Mouse (Mus musculus) megakaryocyte-erythroid progenitor cell, adult 5-6 weeks (primary cell): ENCODE results near the gene Pla2g7. TPM values are rescaled to one million over a fixed set of nuclear protein-coding genes. Genes with fewer than 3 reads are reported as not detected.
A peak's percentile ranks its signal among the peaks of the same experiment; 100 is the strongest.

ENCODE experiments used
- ATAC-seq: replicated peaks from 2 replicates; pipeline ENCODE4 v1.8.0; 2016; ENCODE audit warnings: mild to moderate bottlenecking, inconsistent platforms; ENCODE audit not compliant: severe bottlenecking, poor library complexity, low FRiP score, low TSS enrichment
- total RNA-seq, 2 experiments: library from RNA; stranded (forward) in 1 of 2; stranded (reverse) in 1 of 2; fragments of 200-1000, 215-1000 nt in 1 of 2; fragments of >200 nt in 1 of 2; fragmentation: Nextera tagmentation in 1 of 2; gene quantifications; 2 replicates each; pipeline ENCODE4 v1.2.3; 2014 to 2017

The Pla2g7 gene
- total RNA-seq, 2 experiments from 2014 or later: not detected

DNA sequence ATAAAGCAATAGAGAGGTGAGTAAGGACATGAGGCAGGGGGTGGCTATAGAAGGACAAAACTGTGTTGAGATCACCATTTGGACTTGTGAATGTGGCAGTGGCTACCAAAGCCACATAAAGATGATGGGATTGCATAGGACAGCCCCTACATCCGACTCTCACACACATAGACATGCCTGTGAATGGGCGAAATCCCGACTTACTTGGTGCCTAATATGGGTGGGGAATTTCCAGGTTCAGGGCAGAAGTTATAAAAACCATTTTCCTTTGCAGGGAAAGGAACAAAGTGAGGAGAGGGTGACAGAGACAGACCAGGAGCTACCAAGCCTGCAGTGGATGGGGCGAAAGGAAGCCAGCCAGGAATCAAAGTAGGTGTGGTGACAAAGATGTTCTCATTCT is 69.2 kb downstream of the Pla2g7 start:
- ATAC-seq: no peak

DNA sequence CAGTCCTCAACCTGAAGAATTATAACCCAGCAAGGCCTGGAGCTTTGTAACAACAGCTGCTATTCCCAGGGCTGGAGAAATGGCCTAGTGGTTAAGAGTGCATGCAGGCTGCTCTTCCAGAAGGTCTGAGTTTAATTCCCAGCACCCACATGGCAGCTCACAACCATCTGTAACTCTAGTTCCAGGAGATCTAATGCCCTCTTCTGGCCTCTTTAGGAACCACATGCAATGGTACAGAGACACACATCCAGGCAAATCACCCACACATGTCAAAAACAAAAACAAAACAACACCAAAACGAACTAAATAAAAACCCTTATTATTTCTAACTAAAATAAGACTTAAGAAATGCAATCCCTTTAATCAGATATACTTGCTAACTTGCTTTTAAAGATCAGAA is 72.9 kb downstream of the Pla2g7 start:
- no peak for ATAC-seq

DNA sequence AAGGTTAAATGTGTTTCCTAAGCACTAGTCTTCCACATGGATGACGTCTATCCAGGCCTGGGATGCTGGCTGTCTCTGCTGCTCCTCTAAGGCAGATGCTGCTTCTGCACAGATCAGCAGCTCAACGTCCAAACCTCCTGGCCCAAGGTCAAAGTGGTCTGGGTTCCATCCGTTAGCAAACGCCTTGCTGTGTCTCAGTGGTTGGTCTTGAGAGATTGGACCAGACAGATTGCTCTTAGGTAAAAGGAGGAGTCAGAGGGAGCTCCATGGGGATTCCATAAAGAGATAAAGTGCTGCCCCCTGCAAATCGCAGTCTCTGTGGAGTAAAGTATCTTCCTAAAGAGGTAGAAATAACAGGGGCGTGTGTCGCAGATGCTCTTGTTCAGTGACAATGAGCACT is 75.3 kb downstream of the Pla2g7 start:
- ATAC-seq: no peak

DNA sequence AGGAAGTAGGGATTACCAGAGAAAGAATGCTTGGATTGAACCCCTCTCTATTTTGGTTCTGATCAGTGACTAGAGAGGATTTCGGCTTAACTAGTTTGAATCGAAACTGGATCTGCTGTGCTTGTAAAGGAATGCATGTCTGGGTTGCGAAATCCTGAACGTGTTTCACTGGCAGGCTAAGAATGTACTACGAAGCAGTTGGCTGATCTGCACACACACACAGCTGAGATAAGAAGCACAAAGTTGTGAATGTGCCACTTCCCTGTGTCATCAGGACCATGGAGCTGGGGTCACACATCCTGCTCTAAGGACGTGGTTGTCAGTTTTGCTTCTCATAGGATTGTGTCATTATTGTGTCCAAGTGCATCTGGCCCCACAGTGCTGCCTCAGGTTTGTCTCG is 76.5 kb downstream of the Pla2g7 start:
- ATAC-seq: no peak

DNA sequence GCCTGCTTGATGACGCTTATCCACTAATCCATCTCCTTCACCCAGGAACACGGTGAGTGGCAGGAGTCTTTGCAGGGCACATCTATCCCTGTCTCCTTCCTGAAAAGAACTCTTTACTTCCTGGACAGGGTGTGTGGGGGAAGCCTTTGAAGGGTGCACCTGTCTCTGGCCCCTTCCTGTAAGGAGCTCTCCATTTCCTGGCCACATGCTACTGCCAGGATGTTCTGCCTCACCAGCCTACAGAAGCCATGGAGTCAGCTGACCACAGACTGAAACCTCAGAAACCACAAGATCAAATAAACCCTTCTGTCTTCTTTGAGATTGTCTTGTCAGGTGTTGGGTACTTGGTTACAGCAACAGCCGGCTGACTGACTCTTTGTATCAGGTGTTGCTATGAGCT is 77.2 kb downstream of the Pla2g7 start:
- no peak for ATAC-seq

DNA sequence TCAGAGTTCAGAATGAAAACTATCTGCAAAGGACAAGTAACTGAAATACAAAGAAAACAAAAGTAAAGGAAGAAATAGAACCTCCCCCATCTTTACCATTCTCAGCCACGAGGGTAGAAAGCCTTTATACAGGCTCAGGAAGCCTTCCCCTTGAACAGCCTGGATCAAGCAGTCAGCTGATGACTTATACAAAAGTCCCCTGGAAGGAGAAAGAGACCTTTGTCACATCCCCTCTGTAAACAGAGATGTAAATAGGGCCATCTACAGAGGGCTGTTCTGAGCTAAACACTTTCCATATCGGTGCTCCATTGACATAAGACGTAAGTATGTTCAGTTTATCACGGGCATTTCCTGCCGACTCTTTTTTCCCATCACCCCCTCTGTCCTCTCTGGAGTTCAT is 79.0 kb downstream of the Pla2g7 start:
- no peak for ATAC-seq

DNA sequence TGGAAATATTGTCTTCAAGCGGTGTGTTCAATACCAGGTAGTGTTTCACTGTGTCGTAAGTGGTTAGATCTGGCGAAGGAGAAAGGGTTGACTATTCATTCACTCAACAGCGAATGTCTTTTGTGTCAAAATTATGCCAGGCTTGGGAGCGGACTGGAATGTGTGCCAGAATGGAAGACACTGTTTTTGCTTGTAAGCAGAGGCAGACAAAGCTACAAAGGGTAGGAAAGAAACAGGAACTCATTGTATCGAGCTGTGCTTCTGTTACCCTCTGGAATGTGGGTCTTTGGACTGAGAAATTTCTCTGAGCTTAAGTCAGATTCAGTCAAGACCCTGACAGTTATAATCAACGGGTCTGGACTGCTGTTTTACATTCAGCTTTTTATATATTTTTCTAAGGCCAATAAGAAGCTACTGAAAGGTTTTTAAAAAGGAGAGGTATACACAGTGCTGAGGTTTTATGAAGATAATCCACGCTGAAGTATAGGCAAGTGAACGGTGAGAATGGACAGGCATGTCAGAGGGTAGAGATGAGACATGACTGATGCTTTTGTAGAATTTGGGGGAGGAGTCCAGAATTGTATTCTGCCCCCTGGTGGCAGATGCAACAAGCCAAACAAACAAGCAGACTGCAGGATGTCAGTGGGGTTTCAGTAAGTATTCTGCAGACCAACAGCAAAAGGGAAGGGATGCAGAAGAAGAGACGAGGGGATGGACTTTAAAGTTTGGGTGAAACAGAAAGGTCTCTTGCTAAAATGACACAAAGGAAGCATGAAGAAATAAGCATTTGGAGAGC is 81.9 kb downstream of the Pla2g7 start:
- ATAC-seq: no peak; the same call in 1 of the 2 replicates

DNA sequence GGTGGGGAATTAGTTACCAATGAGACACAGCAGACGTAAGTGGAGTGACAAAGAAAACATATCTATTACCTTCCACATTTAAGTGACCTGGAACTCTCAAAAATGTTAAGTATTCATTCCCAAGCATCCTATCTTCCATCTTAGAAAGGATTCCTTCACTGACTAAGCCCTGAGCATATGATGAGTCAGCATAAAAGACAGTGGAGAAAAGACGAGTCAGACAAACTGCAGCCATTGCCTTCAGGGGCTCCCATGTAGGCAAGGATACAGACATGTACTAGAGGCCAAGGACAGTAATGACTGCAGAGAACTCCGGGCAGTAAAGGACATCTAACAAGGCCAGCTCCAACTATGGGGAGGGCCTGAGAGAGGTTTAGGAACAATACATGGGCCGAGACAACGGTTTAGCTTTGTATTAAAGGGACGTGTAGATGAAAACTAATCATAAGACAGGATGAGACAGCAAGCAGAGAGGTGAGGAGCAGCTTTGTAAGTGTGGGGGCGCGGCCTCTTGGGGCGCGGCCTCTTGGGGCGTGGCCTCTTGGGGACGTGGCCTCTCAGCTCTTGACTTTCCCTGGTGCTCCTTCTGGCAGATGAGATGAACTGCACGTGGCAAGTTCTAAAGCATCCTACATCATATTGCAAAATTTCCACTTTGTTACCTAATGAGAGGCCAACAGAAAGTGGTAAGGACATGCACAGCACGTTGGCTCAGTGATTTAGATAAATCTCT is 83.6 kb downstream of the Pla2g7 start:
- peak; percentile 96 for ATAC-seq

Other genes starting within 250 kb of the Pla2g7 start
- not detected in 2 replicates for gene Adgrf5, start 207.6 kb upstream of the Pla2g7 start, total RNA-seq (2014; fragmentation: Nextera tagmentation)
- gene Adgrf5, start 207.6 kb upstream of the Pla2g7 start, total RNA-seq (2017): 0.08 TPM in 1 of 2 replicates, not detected in the other
- not detected in 2 replicates for gene Mep1a, start 65.3 kb upstream of the Pla2g7 start, total RNA-seq (2014; fragmentation: Nextera tagmentation)
- not detected in 2 replicates for gene Mep1a, start 65.3 kb upstream of the Pla2g7 start, total RNA-seq (2017)
- not detected in 2 replicates for gene Ankrd66, start 24.5 kb upstream of the Pla2g7 start, total RNA-seq (2014; fragmentation: Nextera tagmentation)
- not detected in 2 replicates for gene Ankrd66, start 24.5 kb upstream of the Pla2g7 start, total RNA-seq (2017)
- not detected in 2 replicates for gene Tdrd6, start 62.2 kb downstream of the Pla2g7 start, total RNA-seq (2014; fragmentation: Nextera tagmentation)
- gene Tdrd6, start 62.2 kb downstream of the Pla2g7 start, total RNA-seq (2017): not detected in 2 replicates
- 3.4 and 4.6 TPM in 2 replicates for gene Slc25a27, start 99.1 kb downstream of the Pla2g7 start, total RNA-seq (2014; fragmentation: Nextera tagmentation)
- gene Slc25a27, start 99.1 kb downstream of the Pla2g7 start, total RNA-seq (2017): 5.1 TPM in 1 of 2 replicates, not detected in the other
- gene Cyp39a1, start 99.3 kb downstream of the Pla2g7 start, total RNA-seq (2014; fragmentation: Nextera tagmentation): not detected in 2 replicates
- gene Cyp39a1, start 99.3 kb downstream of the Pla2g7 start, total RNA-seq (2017): not detected in 2 replicates
- not detected in 2 replicates for gene Rcan2, start 233.3 kb downstream of the Pla2g7 start, total RNA-seq (2014; fragmentation: Nextera tagmentation)
- gene Rcan2, start 233.3 kb downstream of the Pla2g7 start, total RNA-seq (2017): not detected in 2 replicates